Mouse (Mus musculus) thymus, postnatal 10 days (tissue): ENCODE data around the gene Dnmt3a.

Experiments
- DNase-seq, 2 experiments: peaks; one replicate each; pipeline ENCODE4 v3.0.0; 2021; ENCODE audit warnings: low spot score in 2 of 2

Gene Dnmt3a

DNA sequence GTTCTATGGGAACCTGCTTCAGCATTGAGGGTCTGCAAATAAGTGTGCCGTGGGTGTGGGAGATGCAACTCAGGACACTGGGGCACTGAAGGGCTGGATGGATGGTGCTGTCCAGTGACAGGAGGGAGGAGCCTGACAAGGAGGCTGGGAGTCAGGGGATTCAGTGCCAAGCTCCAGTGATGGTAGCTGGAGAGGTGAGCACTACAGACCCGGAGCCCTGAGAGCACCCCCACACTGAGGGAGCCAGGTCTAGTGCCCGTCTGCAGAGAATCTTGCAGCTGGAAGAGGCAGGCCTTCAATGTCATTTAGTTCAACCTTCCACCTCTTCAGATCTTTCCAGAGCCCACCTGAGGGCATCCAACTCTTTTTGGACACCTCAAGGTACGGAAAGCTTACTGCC is at the start of gene Dnmt3a:
Dnmt3a (plus strand) TSS at position 156 of the 400 bp plus-strand sequence.
- peak in 1 of 2 experiments; percentile 25 for DNase-seq

DNA sequence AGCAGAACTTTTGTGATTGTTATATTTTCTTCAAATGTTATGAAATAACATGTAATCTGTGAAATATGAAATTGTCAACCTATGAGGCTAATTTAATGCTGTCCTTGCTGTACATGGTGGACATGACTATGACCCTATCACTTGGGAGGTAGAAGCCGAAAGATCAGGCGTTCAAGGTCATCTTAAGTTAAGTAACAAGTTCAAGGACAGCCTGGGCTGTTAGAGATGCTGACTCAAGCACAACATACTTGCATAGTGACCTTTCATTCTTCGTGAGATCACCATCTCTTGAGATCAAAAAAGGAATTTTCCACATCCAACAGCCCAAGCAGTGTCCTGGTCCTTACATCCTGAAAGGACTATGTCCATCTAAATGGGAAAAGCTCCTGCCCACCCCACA is 49.6 kb upstream of the Dnmt3a start:
- DNase-seq, result no peak

DNA sequence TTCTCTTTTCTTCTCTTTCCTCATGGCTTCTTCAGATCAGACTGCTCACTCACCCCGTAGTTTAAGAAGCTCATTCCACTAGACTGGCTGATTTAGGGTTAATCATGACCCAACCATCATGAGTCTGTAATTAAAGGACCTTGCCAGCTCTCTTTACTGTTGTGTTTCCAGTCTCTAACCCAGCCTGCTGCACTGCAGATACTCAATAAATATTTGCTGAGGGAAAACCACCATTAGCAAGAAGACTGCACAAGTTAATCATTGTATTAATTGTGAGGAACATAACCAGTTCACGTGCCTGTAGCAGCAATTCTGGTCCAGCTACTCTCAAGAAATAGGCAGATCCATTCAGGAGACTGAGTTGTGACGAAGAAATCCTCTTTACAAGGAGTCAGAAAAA is 47.7 kb upstream of the Dnmt3a start:
- no peak for DNase-seq

DNA sequence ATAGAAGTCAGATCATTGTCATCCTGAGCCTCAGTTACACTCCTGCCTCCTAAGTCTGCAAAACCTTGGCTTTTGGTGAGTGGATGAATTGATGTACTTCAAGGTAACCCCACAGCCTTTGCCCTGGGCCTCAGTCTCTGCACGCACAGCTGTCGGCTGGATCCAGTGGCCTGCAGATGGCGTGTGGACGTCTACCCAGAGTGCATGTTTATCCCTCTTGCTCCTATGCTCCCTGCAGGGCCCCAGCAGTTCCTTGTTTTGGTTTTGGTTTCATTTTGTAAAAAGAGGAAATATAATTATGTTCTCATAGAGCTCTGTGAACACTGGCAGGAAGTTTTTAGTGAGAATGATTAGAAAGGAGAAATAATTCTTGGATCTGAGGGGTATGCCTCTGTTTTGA is 46.4 kb upstream of the Dnmt3a start:
- DNase-seq, result peak in 1 of 2 experiments; percentile 29

DNA sequence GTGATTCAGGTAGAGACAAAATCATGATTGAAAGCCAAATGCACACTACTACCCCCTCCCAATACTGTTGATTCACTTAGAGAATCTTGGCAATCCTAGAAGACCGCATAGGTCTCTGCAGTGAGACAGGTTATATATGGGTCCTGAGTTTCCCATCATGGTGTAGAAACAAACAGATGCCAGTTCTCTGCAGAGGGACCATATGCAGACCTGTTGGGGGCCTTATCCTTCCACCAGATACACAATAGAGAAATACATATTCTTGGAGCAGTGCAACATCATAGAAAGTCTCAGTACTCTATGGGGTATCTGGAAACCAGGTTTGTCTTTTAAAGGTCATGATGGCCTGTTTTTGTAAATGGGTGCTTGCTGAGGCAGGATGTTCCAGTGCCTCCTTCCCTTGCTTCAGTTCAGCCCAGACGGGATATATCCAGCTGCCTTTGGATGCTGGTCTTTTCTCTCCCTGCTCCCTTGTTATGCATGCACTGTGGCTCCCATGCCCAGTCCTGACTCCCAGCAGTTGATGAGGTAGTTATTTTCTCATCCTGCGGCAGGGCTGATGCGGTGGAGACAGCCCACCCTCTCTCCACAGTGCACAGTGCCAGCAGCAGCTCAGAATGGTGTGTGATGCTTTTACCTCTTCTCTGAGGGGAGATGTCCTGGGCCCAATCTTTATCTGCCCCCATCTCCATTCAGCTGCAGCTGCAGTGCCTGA is 44.8 kb upstream of the Dnmt3a start:
- no peak for DNase-seq

GRCm38 (mm10) chr12:3761591-3762295 is 44.1 kb upstream of the Dnmt3a start:
- DNase-seq, result no peak

- no peak for DNase-seq
Observed at GRCm38 (mm10) chr12:3764191-3764804, 41.5 kb upstream of the Dnmt3a start.

- no peak for DNase-seq
Observed at GRCm38 (mm10) chr12:3767360-3767759, 38.4 kb upstream of the Dnmt3a start.

DNA sequence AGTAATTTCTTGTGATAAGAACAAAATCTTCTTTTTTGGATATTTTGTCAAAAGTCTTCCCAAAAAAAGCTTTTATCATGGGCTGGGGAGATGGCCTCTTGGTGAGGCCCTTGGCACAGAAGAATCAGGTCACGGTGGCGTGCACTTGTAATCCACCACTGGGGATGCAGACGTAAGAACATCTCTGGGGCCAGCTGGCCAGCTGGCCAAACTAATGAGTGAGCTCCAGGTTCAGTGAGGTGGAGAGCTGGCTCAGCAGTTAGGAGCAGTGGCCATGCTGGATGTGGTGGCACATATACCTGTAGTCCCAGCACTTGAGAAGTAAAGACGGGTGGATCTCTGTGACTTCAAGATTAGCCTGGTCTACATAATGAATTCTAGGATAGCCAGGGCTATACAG is 37.4 kb upstream of the Dnmt3a start:
- no peak for DNase-seq

GRCm38 (mm10) chr12:3770546-3770945 is 35.3 kb upstream of the Dnmt3a start:
- DNase-seq, result no peak

DNA sequence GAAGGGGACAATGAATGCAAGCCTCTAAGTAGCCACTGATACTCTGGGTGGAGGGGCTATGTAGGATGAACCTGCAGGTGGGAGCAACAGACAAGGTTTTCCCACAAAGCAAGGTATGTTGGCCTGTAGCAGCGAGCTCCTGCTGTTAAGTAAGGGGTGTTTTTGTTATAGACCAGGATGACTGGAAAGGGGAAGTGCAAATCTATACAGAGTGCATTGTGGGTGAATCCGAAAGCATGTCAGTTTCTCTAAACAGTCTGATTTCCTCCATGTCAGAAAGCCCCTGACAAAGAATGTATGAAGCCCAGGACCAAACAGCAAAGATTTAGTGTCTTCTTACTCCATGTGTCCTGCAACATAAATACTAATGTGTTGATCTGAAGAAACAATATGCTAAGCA is 34.7 kb upstream of the Dnmt3a start:
- no peak for DNase-seq

- DNase-seq, result no peak
Observed at GRCm38 (mm10) chr12:3773643-3774042, 32.2 kb upstream of the Dnmt3a start.

DNA sequence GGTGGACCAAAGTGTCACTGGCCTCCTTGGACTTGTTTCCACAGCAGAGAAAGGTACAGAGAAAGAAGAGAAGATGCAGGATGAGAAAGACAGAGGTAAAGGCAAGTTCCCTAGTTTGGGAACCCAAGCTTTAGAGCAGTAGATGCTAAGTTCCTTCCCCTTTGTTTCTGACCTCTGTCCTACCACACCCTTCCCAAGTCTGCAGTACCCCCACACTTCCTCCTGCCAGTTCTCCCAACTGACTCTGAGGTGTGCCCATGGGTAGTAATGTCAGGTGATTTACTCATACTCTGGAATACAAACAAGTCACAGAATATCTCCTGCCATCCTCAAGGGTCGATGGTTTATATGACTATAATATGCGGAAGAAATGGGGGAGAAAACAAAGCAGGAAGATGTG is 29.8 kb upstream of the Dnmt3a start:
- no peak for DNase-seq

- DNase-seq, result no peak
Observed at GRCm38 (mm10) chr12:3777682-3778081, 28.1 kb upstream of the Dnmt3a start.

GRCm38 (mm10) chr12:3778286-3778685 is 27.5 kb upstream of the Dnmt3a start:
- no peak for DNase-seq

- DNase-seq, result no peak
Observed at GRCm38 (mm10) chr12:3779639-3780038, 26.2 kb upstream of the Dnmt3a start.

GRCm38 (mm10) chr12:3780405-3780891 is 25.4 kb upstream of the Dnmt3a start:
- peak; percentile 49 to 52 for DNase-seq

DNA sequence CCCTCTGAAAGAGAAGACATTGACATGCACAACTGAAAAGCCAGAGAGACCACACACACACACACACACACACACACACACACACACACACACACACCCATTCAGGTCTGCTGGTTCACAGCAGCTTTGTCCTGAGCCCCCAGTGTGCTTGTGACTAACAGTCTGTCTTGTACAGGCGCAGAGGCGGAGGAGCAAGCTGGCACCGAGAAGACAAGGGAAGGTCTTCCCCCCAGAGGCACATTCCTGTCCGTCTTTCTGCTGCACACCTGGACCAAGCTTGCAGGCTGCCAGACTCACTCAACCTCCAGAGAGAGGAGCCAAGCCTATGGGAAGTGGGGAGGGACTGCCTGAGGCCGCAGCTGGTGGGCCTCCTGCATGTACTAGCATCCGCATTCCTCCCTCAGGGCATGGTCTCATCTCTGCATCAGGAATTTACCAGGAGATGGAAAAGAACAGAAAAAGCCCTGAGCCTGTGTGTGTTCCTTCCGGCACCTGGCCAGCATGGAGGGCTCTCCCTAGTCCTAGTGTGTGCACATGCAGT is 24.8 kb upstream of the Dnmt3a start:
- peak; percentile 24 to 26 for DNase-seq

DNA sequence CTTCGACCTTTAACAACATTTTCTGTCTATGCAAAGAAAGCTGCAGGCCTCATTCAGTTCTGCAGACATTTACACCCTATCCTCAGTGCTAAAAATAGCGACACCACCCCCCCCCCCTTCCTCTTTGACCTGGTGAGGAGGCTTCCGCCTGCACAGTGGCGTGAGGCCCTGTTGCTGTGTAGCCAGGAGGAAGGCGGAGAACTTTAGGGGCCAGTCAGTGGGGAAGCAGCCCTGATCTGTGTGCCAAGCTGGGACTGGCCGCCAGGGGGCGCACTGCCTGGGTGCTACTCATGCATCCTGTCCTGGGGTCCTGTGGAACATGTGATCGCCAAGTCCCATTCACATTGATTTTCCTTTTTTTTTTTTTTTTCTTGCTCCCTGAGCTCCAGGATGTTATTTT is 24.3 kb upstream of the Dnmt3a start:
- peak; percentile 84 to 95 for DNase-seq

- no peak for DNase-seq
Observed at GRCm38 (mm10) chr12:3783196-3783825, 22.5 kb upstream of the Dnmt3a start.

DNA sequence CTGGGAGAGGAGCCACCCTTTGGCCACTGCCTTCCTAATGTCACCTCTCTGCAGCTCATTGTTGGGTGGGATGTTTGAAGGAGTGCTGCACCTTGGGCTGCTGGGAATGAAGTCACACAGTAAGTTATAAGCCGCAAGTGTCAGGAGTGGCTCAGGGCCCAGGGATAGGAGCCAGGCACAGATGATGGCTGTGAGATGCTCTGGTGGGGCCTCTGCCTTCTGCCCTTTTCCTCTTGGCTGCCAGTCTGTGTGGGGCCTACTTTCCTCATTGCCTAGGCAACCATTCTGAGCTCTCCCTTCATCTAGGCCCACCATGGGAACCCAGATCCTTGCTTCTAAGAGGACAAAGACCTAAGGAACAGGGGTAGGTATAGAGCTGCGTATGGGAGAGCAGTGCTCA is 21.5 kb upstream of the Dnmt3a start:
- no peak for DNase-seq

DNA sequence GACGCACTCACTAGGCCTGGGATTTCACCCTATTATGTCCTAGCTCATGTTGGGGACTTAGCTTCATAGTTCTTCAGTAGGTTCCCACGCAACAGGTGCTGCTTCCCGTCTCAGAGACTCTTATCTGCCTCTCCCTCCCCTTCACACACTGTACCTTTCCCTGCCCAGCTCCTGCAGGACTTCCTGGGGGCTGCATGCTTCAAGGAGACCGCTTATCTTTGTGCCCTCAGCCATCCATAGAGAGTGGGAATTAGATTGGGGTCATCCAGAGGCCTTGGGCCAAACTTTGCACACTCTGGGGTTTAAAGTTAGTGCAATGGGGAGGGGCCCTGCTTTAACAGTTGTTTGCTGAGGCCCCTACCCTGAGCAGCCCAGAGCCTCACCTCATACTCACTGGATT is 21.1 kb upstream of the Dnmt3a start:
- DNase-seq, result no peak
